9 mouse cellular contexts compared by ENCODE assay signal in the genomic region with DNA sequence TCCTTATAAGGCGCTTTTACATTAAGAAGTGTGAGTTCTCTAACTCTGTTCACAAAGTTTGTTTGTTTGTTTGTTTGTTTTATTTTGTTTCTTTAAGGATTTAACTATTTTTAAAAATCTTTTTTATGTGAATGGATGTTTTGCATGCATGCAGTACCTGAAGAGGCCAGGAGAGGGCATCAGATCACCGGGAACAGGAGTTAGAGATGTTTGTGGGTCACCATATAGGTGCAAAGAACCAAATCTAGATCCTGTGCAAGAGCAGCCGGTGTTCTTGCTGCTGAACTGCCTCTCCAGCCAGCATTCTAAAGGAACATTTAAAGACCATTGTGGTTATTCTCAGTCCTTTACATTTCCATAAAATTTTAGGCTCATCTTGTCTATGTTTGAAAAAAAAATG. TPM values are rescaled to one million over a fixed set of nuclear protein-coding genes. Genes with fewer than 3 reads are reported as not detected.
DNase-seq lines count a peak whose midpoint lies in the region; ATAC-seq and TF ChIP-seq lines count a peak whose summit lies in the region.
"Had no signal": no experiment of that assay in that cellular context is flagged by ENCODE, and none has a peak within 500 bp of the region (broad histone marks: within the 10 kb centered on the region; RNA-seq: fewer than 3 reads in every experiment).

No protein-coding gene starts in this region.

- intact Hi-C loops in heart, adult 2 months (cut with DNase I), result loop anchor here (2.0 kb wide), 1 partner anchor 447 kb away; no protein-coding TSS in a partner anchor

- WGBS in heart, adult 2 months, result 29% methylated on average over 3 of the region's 3 CpGs

- no peaks in the 10 kb centered on the region for H3K36me3 ChIP-seq in heart, adult 2 months (ENCODE audit: control insufficient read depth, insufficient read depth, low read length)
- H3K36me3 ChIP-seq: limb, embryonic 12.5 days had no signal

- no peak for TF ChIP-seq EP300 in heart, adult 2 months (IDR thresholded peaks at IDR 0.05; ENCODE audit: insufficient read depth, low read depth, low read length)

- TF ChIP-seq POLR2A in heart, adult 2 months (IDR thresholded peaks at IDR 0.05; ENCODE audit: insufficient read depth, low read depth, low read length), result no peak

- peak; percentile 86 for TF ChIP-seq CTCF in heart, adult 2 months (IDR thresholded peaks at IDR 0.05)

- H3K9ac ChIP-seq in heart, adult 2 months (ENCODE audit: low read depth, low read length), result no peak overlapping the region
- H3K9ac ChIP-seq: limb, embryonic 12.5 days had no signal

- H3K79me2 ChIP-seq in heart, adult 2 months (replicated peaks; ENCODE audit: control insufficient read depth, insufficient read depth, low read length), result no peaks in the 10 kb centered on the region

- H3K4me1 ChIP-seq in heart, adult 2 months (ENCODE audit: control insufficient read depth, insufficient read depth, low read length), result no peaks in the 10 kb centered on the region
- H3K4me1 ChIP-seq: limb, embryonic 12.5 days had no signal

- H3K27me3 ChIP-seq in heart, adult 2 months (ENCODE audit: control insufficient read depth, insufficient read depth, low read length), result no peaks in the 10 kb centered on the region
- H3K27me3 ChIP-seq: limb, embryonic 12.5 days had no signal

- 0 out of 2 replicates have a peak, but pooled peaks have one; percentile 39 for ATAC-seq in megakaryocyte-erythroid progenitor cell, adult 5-6 weeks (replicated peaks; ENCODE audit: low FRiP score, low TSS enrichment, poor library complexity, severe bottlenecking)

- DNase-seq in heart, adult 2 months, result peak in 1 of 2 experiments; percentile 47
- no peak for DNase-seq in heart, adult 9 months (ENCODE audit: low spot score in 2 of 2)
- peak; percentile 40 for DNase-seq in right cerebral cortex, postnatal 4 days
- no peak for DNase-seq in right cerebral cortex, adult 18-20 months
- peak; percentile 25 for DNase-seq in c-Kit-positive CD71-negative TER-119-negative erythroid progenitor cells, embryonic 14.5 days (ENCODE audit: low read depth)
- DNase-seq in frontal cortex, postnatal 10 days (ENCODE audit: low spot score in 2 of 2), result no peak
- no peak for DNase-seq in layer of hippocampus, postnatal 10 days (ENCODE audit: low spot score in 2 of 2)

- no peak overlapping the region for H3K4me3 ChIP-seq in heart, adult 2 months
- H3K4me3 ChIP-seq: limb, embryonic 12.5 days had no signal

- no peak overlapping the region for H3K27ac ChIP-seq in heart, adult 2 months
- H3K27ac ChIP-seq: limb, embryonic 12.5 days had no signal

RNA-seq across cellular contexts. Expression of a gene that starts 52.1 kb away (rescaled TPM):
- total RNA-seq in heart, adult 2 months (2021), result 10 to 100 TPM; 28.9 to 29.8 TPM
- polyA plus RNA-seq in heart, adult 2 months (2012; rRNA removed), result 9.0 and 21.2 TPM in 2 replicates
- total RNA-seq in megakaryocyte-erythroid progenitor cell, adult 5-6 weeks (2014; fragmentation: Nextera tagmentation), result 120 and 143 TPM in 2 replicates
- total RNA-seq in megakaryocyte-erythroid progenitor cell, adult 5-6 weeks (2017), result 89.7 and 95.3 TPM in 2 replicates
- total RNA-seq in layer of hippocampus, postnatal 10 days (2021), result 10 to 100 TPM; 64.8 to 68.6 TPM

Comparison
In these comparisons a context has a peak if more than half of its experiments do, and no peak if none do; other contexts are left out.
1. DNase-seq: peak in right cerebral cortex, postnatal 4 days (single experiment) and c-Kit-positive CD71-negative TER-119-negative erythroid progenitor cells, embryonic 14.5 days (single experiment); none in heart, adult 9 months (0 of 2), right cerebral cortex, adult 18-20 months (single experiment), frontal cortex, postnatal 10 days (0 of 2) and layer of hippocampus, postnatal 10 days (0 of 2).